Mouse (Mus musculus): ENCODE results near the gene Dlx4. TPM values are rescaled to one million over a fixed set of nuclear protein-coding genes. Genes with fewer than 3 reads are reported as not detected.
A peak's percentile ranks its signal among the peaks of the same experiment; 100 is the strongest.

The Dlx4 gene
- polyA plus RNA-seq, 1 experiment from 2014 or later = 0.13 TPM

DNA sequence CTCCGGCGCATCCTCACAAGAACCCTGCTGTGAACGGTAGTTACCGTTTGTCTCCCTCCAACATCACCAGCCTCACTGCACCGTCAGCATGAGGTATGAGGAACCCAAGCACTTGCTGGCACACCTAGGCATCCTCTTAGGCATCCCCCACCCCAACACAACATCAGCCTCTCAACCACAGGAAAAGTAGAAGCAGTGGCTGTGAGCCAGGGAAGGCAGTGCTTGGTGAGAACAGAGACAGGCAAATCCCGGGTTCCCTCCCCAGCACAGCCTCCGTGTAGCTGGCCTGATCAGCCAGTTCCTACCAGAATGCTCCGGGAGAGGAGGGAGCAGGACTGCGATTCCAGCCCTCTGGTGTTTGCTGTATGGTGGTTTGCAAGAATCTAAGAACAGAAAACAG, 2.7 kb upstream of the Dlx4 start:
- no peak overlapping the region for H3K4me3 ChIP-seq (ENCODE audit: low read depth, low read length)
- ATAC-seq (ENCODE audit: low read depth) = no peak
- H3K4me2 ChIP-seq (ENCODE audit: low read depth, low read length) = no peak overlapping the region
- peaks cover 3% of the 10 kb centered on the region; the same call in 1 of the 2 replicates for H3K4me1 ChIP-seq (ENCODE audit: control insufficient read depth, low read depth, low read length)
- H3K27ac ChIP-seq (ENCODE audit: low read length) = no peak overlapping the region
- no peak overlapping the region for H3K9ac ChIP-seq (ENCODE audit: low read depth, low read length)
- 4% methylated on average over 9 of the region's 9 CpGs for WGBS (ENCODE audit: insufficient replicate concordance)
- H3K36me3 ChIP-seq (ENCODE audit: control insufficient read depth, insufficient read depth) = no peaks in the 10 kb centered on the region
- H3K9me3 ChIP-seq (replicated peaks; ENCODE audit: control insufficient read depth, low read length) = no peaks in the 10 kb centered on the region
- H3K27me3 ChIP-seq (ENCODE audit: control insufficient read depth, insufficient read depth, low read depth, low read length) = peaks cover 81% of the 10 kb centered on the region

DNA sequence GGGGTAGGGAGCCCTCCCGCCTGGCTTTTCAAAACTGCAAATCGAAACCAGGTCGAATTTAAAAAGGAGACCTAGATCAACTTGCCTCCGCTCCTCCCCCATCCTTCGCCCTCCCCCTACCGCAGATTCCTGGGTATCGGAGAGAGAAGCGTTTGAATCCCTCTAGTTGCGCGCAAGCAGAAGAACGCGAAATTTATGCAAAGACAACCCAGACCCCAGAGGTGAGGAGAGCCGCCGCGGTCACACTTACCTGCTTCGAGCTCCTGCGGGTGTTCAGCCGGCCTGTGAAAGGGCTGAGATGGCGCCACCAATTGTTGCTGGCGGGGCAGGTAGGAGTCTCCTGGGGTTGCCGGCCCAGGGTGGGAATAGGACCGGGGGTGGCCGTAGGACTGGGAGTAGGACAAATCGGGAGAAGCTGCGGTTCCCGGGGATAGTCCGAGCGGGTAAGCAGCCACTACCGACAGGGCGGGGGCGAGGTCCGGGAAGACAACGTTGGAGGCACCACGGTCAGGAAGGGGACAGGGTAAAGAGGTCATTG, 1.0 kb downstream of the Dlx4 start:
- under 1% methylated on average over 34 of the region's 34 CpGs for WGBS (ENCODE audit: insufficient replicate concordance)
- no peaks in the 10 kb centered on the region for H3K9me3 ChIP-seq (replicated peaks; ENCODE audit: control insufficient read depth, low read length)
- no peak overlapping the region for H3K9ac ChIP-seq (ENCODE audit: low read depth, low read length)
- H3K4me1 ChIP-seq (ENCODE audit: control insufficient read depth, low read depth, low read length) = peaks cover 7% of the 10 kb centered on the region
- peak overlapping the region; percentile 71 for H3K4me2 ChIP-seq (ENCODE audit: low read depth, low read length)
- peak overlapping the region; percentile 53 for H3K4me3 ChIP-seq (ENCODE audit: low read depth, low read length)
- H3K36me3 ChIP-seq (ENCODE audit: control insufficient read depth, insufficient read depth) = no peaks in the 10 kb centered on the region
- H3K27ac ChIP-seq (ENCODE audit: low read length) = no peak overlapping the region
- no peak for ATAC-seq (ENCODE audit: low read depth)
- peaks cover 98% of the 10 kb centered on the region for H3K27me3 ChIP-seq (ENCODE audit: control insufficient read depth, insufficient read depth, low read depth, low read length)

GRCm38 (mm10) chr11:95144091-95144945, 1.7 kb downstream of the Dlx4 start:
- Histone ChIP-seq H3K27me3 (ENCODE audit: control insufficient read depth, insufficient read depth, low read depth, low read length) (peaks cover 98% of the 10 kb centered on the region), H3K9me3 (replicated peaks; ENCODE audit: control insufficient read depth, low read length) (no peaks in the 10 kb centered on the region), H3K4me2 (ENCODE audit: low read depth, low read length) (no peak overlapping the region), H3K4me1 (ENCODE audit: control insufficient read depth, low read depth, low read length) (peaks cover 7% of the 10 kb centered on the region), H3K27ac (ENCODE audit: low read length) (no peak overlapping the region), H3K4me3 (ENCODE audit: low read depth, low read length) (peak overlapping the region; percentile 53), H3K36me3 (ENCODE audit: control insufficient read depth, insufficient read depth) (no peaks in the 10 kb centered on the region), H3K9ac (ENCODE audit: low read depth, low read length) (no peak overlapping the region)
- ATAC-seq (ENCODE audit: low read depth) = no peak
- WGBS (ENCODE audit: insufficient replicate concordance) = 11% methylated on average over 9 of the region's 9 CpGs

DNA sequence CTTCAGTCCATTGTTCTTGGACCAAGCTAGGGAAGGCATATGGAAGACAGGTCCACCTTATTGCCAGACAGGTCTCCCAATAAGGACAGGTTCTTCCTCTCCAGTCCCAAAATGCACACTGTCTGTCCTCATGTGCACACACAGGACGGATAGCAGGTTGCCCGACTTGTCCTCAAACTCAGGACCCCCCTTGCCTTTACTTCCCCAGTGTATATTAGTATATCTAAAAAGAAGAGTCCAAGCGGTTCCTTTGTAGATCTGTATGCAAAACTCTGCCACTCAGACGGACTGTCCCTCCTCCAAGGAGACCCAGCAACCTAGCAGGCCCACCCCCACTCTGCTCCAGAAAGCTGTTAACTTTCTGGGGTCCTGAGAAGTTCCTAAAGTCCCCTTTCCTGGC, 2.4 kb downstream of the Dlx4 start:
- H3K9me3 ChIP-seq (replicated peaks; ENCODE audit: control insufficient read depth, low read length) = no peaks in the 10 kb centered on the region
- no peak overlapping the region for H3K9ac ChIP-seq (ENCODE audit: low read depth, low read length)
- ATAC-seq (ENCODE audit: low read depth) = no peak
- peaks cover 7% of the 10 kb centered on the region for H3K4me1 ChIP-seq (ENCODE audit: control insufficient read depth, low read depth, low read length)
- no peak overlapping the region for H3K27ac ChIP-seq (ENCODE audit: low read length)
- WGBS (ENCODE audit: insufficient replicate concordance) = 7% methylated on average over 4 of the region's 4 CpGs
- H3K36me3 ChIP-seq (ENCODE audit: control insufficient read depth, insufficient read depth) = no peaks in the 10 kb centered on the region
- H3K27me3 ChIP-seq (ENCODE audit: control insufficient read depth, insufficient read depth, low read depth, low read length) = peaks cover 98% of the 10 kb centered on the region
- no peak overlapping the region for H3K4me2 ChIP-seq (ENCODE audit: low read depth, low read length)
- no peak overlapping the region for H3K4me3 ChIP-seq (ENCODE audit: low read depth, low read length)

- Histone ChIP-seq H3K4me2 (ENCODE audit: low read depth, low read length) (no peak overlapping the region), H3K36me3 (ENCODE audit: control insufficient read depth, insufficient read depth) (no peaks in the 10 kb centered on the region), H3K27me3 (ENCODE audit: control insufficient read depth, insufficient read depth, low read depth, low read length) (peaks cover 98% of the 10 kb centered on the region), H3K9ac (ENCODE audit: low read depth, low read length) (no peak overlapping the region), H3K4me3 (ENCODE audit: low read depth, low read length) (no peak overlapping the region), H3K4me1 (ENCODE audit: control insufficient read depth, low read depth, low read length) (peaks cover 7% of the 10 kb centered on the region), H3K27ac (ENCODE audit: low read length) (no peak overlapping the region), H3K9me3 (replicated peaks; ENCODE audit: control insufficient read depth, low read length) (no peaks in the 10 kb centered on the region)
- ATAC-seq (ENCODE audit: low read depth) = no peak
- 3% methylated on average over 39 of the region's 39 CpGs for WGBS (ENCODE audit: insufficient replicate concordance)
Observed at GRCm38 (mm10) chr11:95142980-95143575, 3.0 kb downstream of the Dlx4 start.

DNA sequence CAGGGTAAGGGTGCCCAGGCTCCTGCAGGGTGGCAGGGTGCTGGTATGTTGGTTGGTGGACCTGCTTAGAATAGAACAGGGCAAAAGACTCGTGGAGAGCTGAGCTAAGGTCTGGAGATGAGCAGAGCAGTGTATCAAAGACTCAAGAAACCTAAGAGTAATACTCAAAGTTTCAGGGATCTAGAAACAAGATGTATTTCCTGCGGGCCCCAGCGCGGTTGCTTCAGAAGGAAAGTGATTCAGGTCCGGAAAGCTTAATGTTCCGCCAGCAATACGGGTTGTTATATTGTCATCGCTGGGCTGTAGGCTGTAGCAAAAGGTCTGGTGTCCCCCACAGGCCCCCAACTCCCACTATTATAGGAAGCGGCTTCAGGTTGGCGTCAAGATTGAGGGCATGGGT, 3.8 kb downstream of the Dlx4 start:
- no peaks in the 10 kb centered on the region for H3K9me3 ChIP-seq (replicated peaks; ENCODE audit: control insufficient read depth, low read length)
- no peak for ATAC-seq (ENCODE audit: low read depth)
- H3K36me3 ChIP-seq (ENCODE audit: control insufficient read depth, insufficient read depth) = no peaks in the 10 kb centered on the region
- H3K4me2 ChIP-seq (ENCODE audit: low read depth, low read length) = no peak overlapping the region
- peaks cover 7% of the 10 kb centered on the region for H3K4me1 ChIP-seq (ENCODE audit: control insufficient read depth, low read depth, low read length)
- no peak overlapping the region for H3K27ac ChIP-seq (ENCODE audit: low read length)
- H3K27me3 ChIP-seq (ENCODE audit: control insufficient read depth, insufficient read depth, low read depth, low read length) = peaks cover 97% of the 10 kb centered on the region
- no peak overlapping the region for H3K9ac ChIP-seq (ENCODE audit: low read depth, low read length)
- 11% methylated on average over 10 of the region's 10 CpGs for WGBS (ENCODE audit: insufficient replicate concordance)
- H3K4me3 ChIP-seq (ENCODE audit: low read depth, low read length) = no peak overlapping the region

DNA sequence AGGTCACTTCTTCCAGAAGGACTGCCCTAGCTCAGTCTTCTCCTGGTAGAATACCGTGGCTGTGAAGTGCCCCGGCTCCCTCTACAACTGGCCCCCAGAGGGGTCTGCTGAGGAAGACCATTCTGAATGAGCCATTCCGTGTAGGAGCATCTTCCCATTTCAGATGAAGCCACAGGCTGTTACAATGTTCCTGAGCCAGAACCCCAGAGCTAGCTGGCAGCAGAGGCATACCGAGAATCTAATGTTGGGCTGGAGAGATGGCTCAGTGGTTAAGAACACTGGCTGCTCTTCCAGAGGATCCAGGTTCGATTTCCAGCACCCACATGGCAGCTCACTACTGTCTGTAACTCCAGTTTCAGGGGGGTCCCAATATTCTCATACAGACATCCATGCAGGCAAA, 6.2 kb downstream of the Dlx4 start:
- H3K27ac ChIP-seq (ENCODE audit: low read length) = no peak overlapping the region

GRCm38 (mm10) chr11:95137281-95137680, 8.8 kb downstream of the Dlx4 start:
- Histone ChIP-seq H3K36me3 (ENCODE audit: control insufficient read depth, insufficient read depth) (no peaks in the 10 kb centered on the region), H3K27ac (ENCODE audit: low read length) (no peak overlapping the region), H3K4me1 (ENCODE audit: control insufficient read depth, low read depth, low read length) (no peaks in the 10 kb centered on the region), H3K9ac (ENCODE audit: low read depth, low read length) (no peak overlapping the region), H3K27me3 (ENCODE audit: control insufficient read depth, insufficient read depth, low read depth, low read length) (peaks cover 50% of the 10 kb centered on the region), H3K4me2 (ENCODE audit: low read depth, low read length) (no peak overlapping the region), H3K9me3 (replicated peaks; ENCODE audit: control insufficient read depth, low read length) (no peaks in the 10 kb centered on the region), H3K4me3 (ENCODE audit: low read depth, low read length) (no peak overlapping the region)
- no peak for ATAC-seq (ENCODE audit: low read depth)
- WGBS (ENCODE audit: insufficient replicate concordance) = 20% methylated on average over 6 of the region's 6 CpGs

More for the DNA sequence above, 6.2 kb downstream of the Dlx4 start:
- Histone ChIP-seq H3K4me2 (ENCODE audit: low read depth, low read length) (no peak overlapping the region), H3K36me3 (ENCODE audit: control insufficient read depth, insufficient read depth) (no peaks in the 10 kb centered on the region), H3K4me3 (ENCODE audit: low read depth, low read length) (no peak overlapping the region), H3K4me1 (ENCODE audit: control insufficient read depth, low read depth, low read length) (peaks cover 4% of the 10 kb centered on the region), H3K9me3 (replicated peaks; ENCODE audit: control insufficient read depth, low read length) (no peaks in the 10 kb centered on the region), H3K27me3 (ENCODE audit: control insufficient read depth, insufficient read depth, low read depth, low read length) (peaks cover 76% of the 10 kb centered on the region), H3K9ac (ENCODE audit: low read depth, low read length) (no peak overlapping the region)
- no peak for ATAC-seq (ENCODE audit: low read depth)
- WGBS (ENCODE audit: insufficient replicate concordance) = 41% methylated on average over 5 of the region's 5 CpGs

GRCm38 (mm10) chr11:95133321-95133720, 12.7 kb downstream of the Dlx4 start:
- H3K27me3 ChIP-seq (ENCODE audit: control insufficient read depth, insufficient read depth, low read depth, low read length) = peaks cover 17% of the 10 kb centered on the region
- 18% methylated on average over 6 of the region's 6 CpGs for WGBS (ENCODE audit: insufficient replicate concordance)
- H3K4me3 ChIP-seq (ENCODE audit: low read depth, low read length) = no peak overlapping the region
- H3K9me3 ChIP-seq (replicated peaks; ENCODE audit: control insufficient read depth, low read length) = no peaks in the 10 kb centered on the region
- no peak overlapping the region for H3K9ac ChIP-seq (ENCODE audit: low read depth, low read length)
- H3K4me2 ChIP-seq (ENCODE audit: low read depth, low read length) = no peak overlapping the region
- ATAC-seq (ENCODE audit: low read depth) = no peak
- no peak overlapping the region for H3K27ac ChIP-seq (ENCODE audit: low read length)
- H3K36me3 ChIP-seq (ENCODE audit: control insufficient read depth, insufficient read depth) = no peaks in the 10 kb centered on the region
- no peaks in the 10 kb centered on the region for H3K4me1 ChIP-seq (ENCODE audit: control insufficient read depth, low read depth, low read length)
